Mouse (Mus musculus) embryo, embryonic 10.5 days (tissue): Measurements from ENCODE around the gene Atrx.
"Not testable (repeated sequence)": the region's sequence is repeated elsewhere in the genome, so short reads cannot be mapped to it uniquely, and the experiment has no call there.

Experiments
- DNase-seq: peaks from one replicate; pipeline ENCODE4 v3.0.0-alpha.2; 2015; ENCODE audit warnings: low spot score

Atrx gene

GRCm38 (mm10) chrX:105928861-105929477 lies at the start of gene Atrx:
Atrx (minus strand) TSS chrX:105929403.
- DNase-seq, result peak; percentile 87

- DNase-seq, result not testable (repeated sequence)
Observed at GRCm38 (mm10) chrX:105957091-105957490, 27.9 kb upstream of the Atrx start.

- no peak for DNase-seq
Observed at GRCm38 (mm10) chrX:105953999-105954398, 24.8 kb upstream of the Atrx start.

GRCm38 (mm10) chrX:105946357-105946756 lies 17.2 kb upstream of the Atrx start:
- DNase-seq, result no peak

- DNase-seq, result no peak
Observed at GRCm38 (mm10) chrX:105939245-105939644, 10.0 kb upstream of the Atrx start.

- no peak for DNase-seq
Observed at GRCm38 (mm10) chrX:105937736-105938135, 8.5 kb upstream of the Atrx start.

GRCm38 (mm10) chrX:105934341-105934740 lies 5.1 kb upstream of the Atrx start:
- no peak for DNase-seq

GRCm38 (mm10) chrX:105929478-105930038 lies 355 bp upstream of the Atrx start:
- DNase-seq, result no peak

- peak; percentile 58 for DNase-seq
Observed at GRCm38 (mm10) chrX:105927941-105928860, 1.0 kb downstream of the Atrx start.

GRCm38 (mm10) chrX:105926121-105926735 lies 3.0 kb downstream of the Atrx start:
- no peak for DNase-seq

GRCm38 (mm10) chrX:105924326-105925070 lies 4.7 kb downstream of the Atrx start:
- DNase-seq, result no peak

- no peak for DNase-seq
Observed at GRCm38 (mm10) chrX:105923896-105924295, 5.3 kb downstream of the Atrx start.

- not testable (repeated sequence) for DNase-seq
Observed at GRCm38 (mm10) chrX:105922986-105923385, 6.2 kb downstream of the Atrx start.

GRCm38 (mm10) chrX:105921421-105921820 lies 7.8 kb downstream of the Atrx start:
- peak; percentile 5 for DNase-seq

GRCm38 (mm10) chrX:105911728-105912127 lies 17.5 kb downstream of the Atrx start:
- DNase-seq, result no peak

- DNase-seq, result no peak
Observed at GRCm38 (mm10) chrX:105901611-105902010, 27.6 kb downstream of the Atrx start.

- no peak for DNase-seq
Observed at GRCm38 (mm10) chrX:105886921-105887320, 42.3 kb downstream of the Atrx start.

- DNase-seq, result peak; percentile 42
Observed at GRCm38 (mm10) chrX:105864367-105864766, 64.8 kb downstream of the Atrx start.

- no peak for DNase-seq
Observed at GRCm38 (mm10) chrX:105824462-105824861, 104.7 kb downstream of the Atrx start.

- DNase-seq, result no peak
Observed at GRCm38 (mm10) chrX:105794806-105795403, 134.3 kb downstream of the Atrx start.

GRCm38 (mm10) chrX:105773281-105773680 lies 155.9 kb downstream of the Atrx start:
- no peak for DNase-seq
